In the genomic region with DNA sequence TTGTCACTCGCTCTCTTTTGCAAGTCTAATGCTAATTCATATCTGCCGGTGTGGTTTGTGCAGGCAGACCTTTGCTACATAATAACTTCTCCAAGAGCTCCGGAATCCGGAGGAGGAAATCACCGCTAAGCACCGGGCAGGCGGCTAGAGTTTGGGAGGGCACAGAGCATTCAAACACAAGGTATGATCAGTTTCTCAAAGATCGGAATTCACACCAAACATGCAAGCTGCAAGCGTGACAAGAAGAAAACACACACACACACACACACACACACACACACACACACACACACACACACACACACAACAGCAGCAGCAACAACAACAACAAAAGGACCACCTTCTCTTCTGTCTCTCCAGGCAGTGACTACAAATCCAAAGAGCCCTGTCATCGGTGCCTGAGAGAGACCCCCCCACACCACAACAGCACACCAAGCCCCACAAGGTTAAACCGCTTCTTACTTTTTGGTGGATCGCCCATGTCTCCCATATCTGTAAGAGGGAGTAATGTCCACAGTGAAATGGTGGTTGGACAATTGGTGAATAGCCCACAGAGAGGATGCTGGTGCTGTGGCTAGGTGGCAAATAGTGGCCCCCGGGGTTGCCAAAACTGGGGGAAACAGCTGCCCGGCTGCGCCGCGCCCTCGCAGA, we compare ENCODE assay signal across 10 mouse cellular contexts. TPM values are rescaled to one million over a fixed set of nuclear protein-coding genes. Genes with fewer than 3 reads are reported as not detected.
DNase-seq lines count a peak whose midpoint lies in the region; ATAC-seq and TF ChIP-seq lines count a peak whose summit lies in the region.
"Had no signal": no experiment of that assay in that cellular context is flagged by ENCODE, and none has a peak within 500 bp of the region (broad histone marks: within the 10 kb centered on the region; RNA-seq: fewer than 3 reads in every experiment).

No protein-coding gene starts in this region.

- H3K4me2 ChIP-seq in heart, embryonic 12.5 days = peak overlapping the region; percentile 99
- H3K4me2 ChIP-seq in hindbrain, embryonic 16.5 days (ENCODE audit: low read length) = peak overlapping the region; percentile 75
- peak overlapping the region; percentile 78 for H3K4me2 ChIP-seq in midbrain, embryonic 16.5 days (ENCODE audit: low read length)

- peaks cover 10% of the 10 kb centered on the region; the same call in 1 of the 2 replicates for H3K4me1 ChIP-seq in heart, embryonic 12.5 days (replicated peaks)
- no peaks in the 10 kb centered on the region for H3K4me1 ChIP-seq in bone marrow macrophage, adult 2 months (ENCODE audit: control insufficient read depth, insufficient read depth, low read length)
- peaks cover 5% of the 10 kb centered on the region for H3K4me1 ChIP-seq in hindbrain, embryonic 16.5 days (ENCODE audit: control insufficient read depth, insufficient read depth, low read depth, low read length)
- H3K4me1 ChIP-seq in midbrain, embryonic 16.5 days (ENCODE audit: control insufficient read depth, insufficient read depth, low read length) = peaks cover 8% of the 10 kb centered on the region

- peak overlapping the region; percentile 76 for H3K4me3 ChIP-seq in heart, embryonic 12.5 days
- peak overlapping the region; percentile 25; the same call in 1 of the 2 replicates for H3K4me3 ChIP-seq in bone marrow macrophage, adult 2 months (ENCODE audit: insufficient read depth, low read length)
- H3K4me3 ChIP-seq in hindbrain, embryonic 16.5 days (ENCODE audit: low read length) = peak overlapping the region; percentile 47
- H3K4me3 ChIP-seq in midbrain, embryonic 16.5 days (ENCODE audit: low read depth, low read length) = peak overlapping the region; percentile 49

- H3K27ac ChIP-seq in heart, embryonic 12.5 days (ENCODE audit: poor library complexity, severe bottlenecking) = peak overlapping the region; percentile 19; the same call in 1 of the 2 replicates
- H3K27ac ChIP-seq in bone marrow macrophage, adult 2 months (ENCODE audit: insufficient read depth, low read depth, low read length) = no peak overlapping the region
- no peak overlapping the region for H3K27ac ChIP-seq in hindbrain, embryonic 16.5 days (ENCODE audit: low read depth, low read length)
- peak overlapping the region; percentile 37; the same call in 1 of the 2 replicates for H3K27ac ChIP-seq in midbrain, embryonic 16.5 days (ENCODE audit: low read length)

- TF ChIP-seq CTCF in bone marrow macrophage, adult 2 months (IDR thresholded peaks at IDR 0.05; ENCODE audit: low read depth, low read length) = no peak

- peak overlapping the region; percentile 76 for H3K9ac ChIP-seq in heart, embryonic 12.5 days
- H3K9ac ChIP-seq in hindbrain, embryonic 16.5 days (ENCODE audit: low read depth, low read length) = no peak overlapping the region
- no peak overlapping the region for H3K9ac ChIP-seq in midbrain, embryonic 16.5 days (ENCODE audit: low read depth, low read length)

- H3K27me3 ChIP-seq in heart, embryonic 12.5 days (replicated peaks) = peaks cover 53% of the 10 kb centered on the region
- peaks cover 52% of the 10 kb centered on the region for H3K27me3 ChIP-seq in hindbrain, embryonic 16.5 days (replicated peaks; ENCODE audit: control insufficient read depth, insufficient read depth, low read length)
- H3K27me3 ChIP-seq in midbrain, embryonic 16.5 days (ENCODE audit: control insufficient read depth, insufficient read depth, low read depth, low read length) = peaks cover 40% of the 10 kb centered on the region
- H3K27me3 ChIP-seq: CH12.LX had no signal

- ATAC-seq in heart, embryonic 12.5 days (ENCODE audit: insufficient number of reproducible peaks, low FRiP score) = no peak
- ATAC-seq in hindbrain, embryonic 16.5 days = peak; percentile 50
- peak; percentile 58 for ATAC-seq in midbrain, embryonic 16.5 days

- intact Hi-C loops in left cerebral cortex, postnatal 10 days (cut with DNase I) = loop anchor here (2.0 kb wide), 1 partner anchor 400 kb away; no protein-coding TSS in a partner anchor

- no peak for DNase-seq in heart, postnatal 4 days
- DNase-seq in left cerebral cortex, postnatal 10 days (ENCODE audit: extremely low spot score in 1 of 2, low spot score in 2 of 2) = no peak
- no peak for DNase-seq in right cerebral cortex, postnatal 25 days
- DNase-seq in urinary bladder, postnatal 10 days (ENCODE audit: low spot score) = no peak
- DNase-seq: spleen, adult 18-20 months had no signal

- no peaks in the 10 kb centered on the region for H3K36me3 ChIP-seq in heart, embryonic 12.5 days
- H3K36me3 ChIP-seq in hindbrain, embryonic 16.5 days (ENCODE audit: control insufficient read depth, insufficient read depth, low read length) = no peaks in the 10 kb centered on the region
- H3K36me3 ChIP-seq in midbrain, embryonic 16.5 days (ENCODE audit: control insufficient read depth, insufficient read depth, low read length) = no peaks in the 10 kb centered on the region

- H3K9me3 ChIP-seq in heart, embryonic 12.5 days (replicated peaks) = no peaks in the 10 kb centered on the region
- peaks cover 3% of the 10 kb centered on the region for H3K9me3 ChIP-seq in hindbrain, embryonic 16.5 days (ENCODE audit: control insufficient read depth, low read length)
- no peaks in the 10 kb centered on the region; the same call in 1 of the 2 replicates for H3K9me3 ChIP-seq in midbrain, embryonic 16.5 days (replicated peaks; ENCODE audit: control insufficient read depth, low read length, poor library complexity, severe bottlenecking)

- WGBS in heart, embryonic 12.5 days = under 1% methylated on average over 16 of the region's 18 CpGs
- 1% methylated on average over 18 of the region's 18 CpGs for WGBS in hindbrain, embryonic 16.5 days
- WGBS in midbrain, embryonic 16.5 days = under 1% methylated on average over 18 of the region's 18 CpGs

- no peak for TF ChIP-seq POLR2A in bone marrow macrophage, adult 2 months (IDR thresholded peaks at IDR 0.05; ENCODE audit: borderline replicate concordance, low read depth, low read length)

RNA-seq across cellular contexts. Expression of a gene that starts 0.4 kb away (rescaled TPM):
- polyA plus RNA-seq in heart, embryonic 12.5 days (2016; fragmentation: Nextera tagmentation; extraction: Ambion mirVana) = 5.2 and 5.8 TPM in 2 replicates
- total RNA-seq in heart, postnatal 4 days (2021) = under 1 TPM; 0.55 to 0.81 TPM
- polyA plus RNA-seq in bone marrow macrophage, adult 2 months (2012; ENCODE audit: insufficient read depth, insufficient read length, missing spikeins) = not detected in 2 replicates
- 14.6 and 29.3 TPM in 2 replicates for polyA plus RNA-seq in hindbrain, embryonic 16.5 days (2015; fragmentation: Nextera tagmentation; extraction: Ambion mirVana)
- polyA plus RNA-seq in midbrain, embryonic 16.5 days (2015; fragmentation: Nextera tagmentation; extraction: Ambion mirVana) = 25.5 and 47.6 TPM in 2 replicates
- total RNA-seq in left cerebral cortex, postnatal 10 days (2021) = 1 to 10 TPM; 1.3 to 2.6 TPM
- total RNA-seq: CH12.LX had no signal

Comparison
In these comparisons a context has a peak if more than half of its experiments do, and no peak if none do; other contexts are left out.
1. H3K27ac ChIP-seq: peak in heart, embryonic 12.5 days (single experiment) and midbrain, embryonic 16.5 days (single experiment); none in bone marrow macrophage, adult 2 months (single experiment) and hindbrain, embryonic 16.5 days (single experiment).
2. H3K4me3 ChIP-seq: peak in every context shown above with its lines; median percentile 76 in heart, embryonic 12.5 days; 49 in midbrain, embryonic 16.5 days; 47 in hindbrain, embryonic 16.5 days; 25 in bone marrow macrophage, adult 2 months.
3. Peak in every context shown above with its lines, with median percentiles within 50 percentile points of each other: H3K4me2 ChIP-seq.